Comparison of ENCODE assay signal across 39 mouse cellular contexts in genomic region chr2:157104454-157104853, GRCm38 (mm10). TPM values are rescaled to one million over a fixed set of nuclear protein-coding genes. Genes with fewer than 3 reads are reported as not detected.
"Had no signal": no experiment of that assay in that cellular context is flagged by ENCODE, and none has a peak within 500 bp of the region (broad histone marks: within the 10 kb centered on the region; RNA-seq: fewer than 3 reads in every experiment).

No protein-coding gene starts in this region.

- H3K4me1 ChIP-seq: hindbrain, embryonic 10.5 days; hindbrain, embryonic 12.5 days; intestine, embryonic 15.5 days; limb, embryonic 13.5 days; limb, embryonic 15.5 days; liver, embryonic 12.5 days had no signal

- H3K27ac ChIP-seq: heart, adult 2 months; hindbrain, embryonic 10.5 days; hindbrain, embryonic 12.5 days; hindbrain, embryonic 14.5 days; intestine, embryonic 15.5 days; kidney, postnatal 0 days; limb, embryonic 13.5 days; limb, embryonic 15.5 days; liver, embryonic 12.5 days; liver, embryonic 14.5 days had no signal

- H3K9me3 ChIP-seq: hindbrain, embryonic 10.5 days; hindbrain, embryonic 12.5 days; intestine, embryonic 15.5 days; limb, embryonic 13.5 days; limb, embryonic 15.5 days; liver, embryonic 12.5 days had no signal

- H3K4me3 ChIP-seq: heart, adult 2 months; heart, embryonic 12.5 days; hindbrain, embryonic 10.5 days; hindbrain, embryonic 12.5 days; intestine, embryonic 15.5 days; limb, embryonic 13.5 days; limb, embryonic 15.5 days; liver, embryonic 12.5 days had no signal

- H3K9ac ChIP-seq: forebrain, postnatal 0 days; heart, embryonic 12.5 days; hindbrain, embryonic 12.5 days; hindbrain, embryonic 14.5 days; intestine, embryonic 15.5 days; limb, embryonic 13.5 days; limb, embryonic 15.5 days; liver, embryonic 12.5 days; liver, embryonic 14.5 days had no signal

- DNase-seq: forebrain, postnatal 0 days; gastrocnemius, postnatal 14 days; gastrocnemius, postnatal 36 days; heart, adult 11 months; heart, adult 2 months; heart, postnatal 10 days; heart, postnatal 4 days; layer of hippocampus, adult 9-11 months; layer of hippocampus, postnatal 36 days; left cerebral cortex, postnatal 4 days had no signal

- ATAC-seq: forebrain, postnatal 0 days; hindbrain, embryonic 16.5 days; inflammation-experienced regulatory T-cells, adult 6 months; intestine, embryonic 15.5 days; intestine, postnatal 0 days; liver, embryonic 12.5 days had no signal

- H3K27me3 ChIP-seq: heart, embryonic 12.5 days; hindbrain, embryonic 12.5 days; intestine, embryonic 15.5 days; limb, embryonic 13.5 days; limb, embryonic 15.5 days; liver, embryonic 12.5 days had no signal

- H3K4me2 ChIP-seq: heart, embryonic 12.5 days; hindbrain, embryonic 12.5 days; hindbrain, embryonic 14.5 days; intestine, embryonic 15.5 days; limb, embryonic 13.5 days; limb, embryonic 15.5 days; liver, embryonic 12.5 days had no signal

RNA-seq across cellular contexts. Expression of gene Tldc2, which starts 17.6 kb away (rescaled TPM):
- total RNA-seq: forebrain, postnatal 0 days; gastrocnemius, adult 18-20 months; gastrocnemius, adult 8-10 months; gastrocnemius, postnatal 14 days; gastrocnemius, postnatal 36 days; heart, adult 2 months; heart, postnatal 10 days; heart, postnatal 25 days; heart, postnatal 4 days; layer of hippocampus, adult 18-20 months; layer of hippocampus, adult 8-10 months; layer of hippocampus, postnatal 14 days; layer of hippocampus, postnatal 36 days; left cerebral cortex, adult 18-20 months; left cerebral cortex, adult 8-10 months; left cerebral cortex, postnatal 10 days; left cerebral cortex, postnatal 25 days; left cerebral cortex, postnatal 4 days; liver, adult 2 months had no signal
- polyA plus RNA-seq: forebrain, postnatal 0 days; gonadal fat pad, adult 2 months; heart, adult 2 months; heart, embryonic 12.5 days; heart, embryonic 14.5 days; heart, embryonic 16.5 days; hindbrain, embryonic 10.5 days; hindbrain, embryonic 12.5 days; hindbrain, embryonic 14.5 days; hindbrain, embryonic 16.5 days; inflammation-experienced regulatory T-cells, adult 6 months; intestine, embryonic 15.5 days; intestine, postnatal 0 days; limb, embryonic 11.5 days; limb, embryonic 13.5 days; limb, embryonic 15.5 days; liver, adult 2 months; liver, embryonic 14.5 days; liver, embryonic 16.5 days had no signal
